Mouse (Mus musculus) large intestine, adult 2 months (tissue): ENCODE data around the gene Lef1. TPM values are rescaled to one million over a fixed set of nuclear protein-coding genes. Genes with fewer than 3 reads are reported as not detected.

Experiments used
- DNase-seq: peaks from one replicate; pipeline ENCODE4 v3.0.0-alpha.2; 2012; ENCODE audit warnings: low read depth, low spot score
- WGBS: fragments of 180-500 bp; shearing (Covaris S2); methylation state at CpG from one replicate; pipeline ENCODE4 v1.1.7; 2018; 5-methylcytosine and 5-hydroxymethylcytosine counted together
- polyA plus RNA-seq: library from polyadenylated mRNA; depleted of rRNA; stranded (reverse); fragments of >200 nt; gene quantifications from 2 replicates; pipeline ENCODE4 v1.2.3, GENCODE M21; 2012

Gene Lef1
- polyA plus RNA-seq, 1 experiment: 1.8 TPM

DNA sequence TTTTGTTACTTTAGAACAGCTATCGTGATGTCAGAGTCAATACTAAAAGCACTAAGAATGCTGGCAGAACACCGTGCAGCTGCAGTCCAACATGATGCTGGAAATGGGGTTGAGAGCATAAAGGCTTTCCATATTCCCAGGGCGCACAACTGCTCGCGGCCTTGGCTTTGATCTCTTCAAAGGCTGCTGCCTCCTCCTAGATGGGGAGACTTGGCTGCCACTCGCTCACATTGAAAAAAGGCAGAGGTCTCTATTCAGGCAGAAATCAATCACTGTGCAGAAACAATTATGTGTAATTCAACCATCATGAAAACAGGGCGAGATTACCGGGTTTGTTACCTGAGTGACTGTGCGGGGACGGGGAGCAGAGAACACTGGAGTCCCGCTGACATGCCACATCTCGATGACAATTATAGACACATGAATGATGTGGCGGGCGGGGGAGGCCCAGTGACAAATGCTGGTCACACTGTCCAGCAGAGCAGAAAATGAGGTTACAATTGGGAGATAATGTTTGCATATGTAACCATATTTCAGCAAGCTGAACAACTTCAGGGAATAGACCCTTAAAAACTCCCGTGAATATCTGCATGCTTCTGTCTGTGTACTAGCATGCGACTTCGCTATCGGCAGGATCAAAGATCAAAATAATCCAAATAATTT, 27.0 kb downstream of the Lef1 start:
- 79% methylated on average over 18 of the region's 18 CpGs for WGBS
- no peak for DNase-seq

DNA sequence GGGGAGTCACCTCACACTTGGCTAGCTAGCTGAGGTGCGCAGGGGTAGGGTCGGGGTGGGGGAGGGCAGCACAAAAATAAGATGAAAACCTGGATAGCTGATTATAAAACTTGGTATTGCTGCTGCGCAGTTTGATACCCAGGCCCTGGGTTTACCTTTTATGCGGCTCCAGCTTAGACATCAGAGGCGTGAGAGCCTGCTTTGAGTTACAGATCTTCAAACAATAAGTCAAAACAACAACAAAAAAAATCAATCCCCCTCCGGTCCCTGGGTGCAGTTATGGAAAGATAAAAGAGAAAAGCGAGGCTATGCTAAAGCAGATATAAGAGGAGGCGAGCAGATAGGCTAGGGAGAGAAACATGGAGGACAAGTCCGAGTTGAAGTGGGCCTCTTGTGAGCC, 28.0 kb downstream of the Lef1 start:
- no peak for DNase-seq
- 86% methylated on average over 9 of the region's 9 CpGs for WGBS

DNA sequence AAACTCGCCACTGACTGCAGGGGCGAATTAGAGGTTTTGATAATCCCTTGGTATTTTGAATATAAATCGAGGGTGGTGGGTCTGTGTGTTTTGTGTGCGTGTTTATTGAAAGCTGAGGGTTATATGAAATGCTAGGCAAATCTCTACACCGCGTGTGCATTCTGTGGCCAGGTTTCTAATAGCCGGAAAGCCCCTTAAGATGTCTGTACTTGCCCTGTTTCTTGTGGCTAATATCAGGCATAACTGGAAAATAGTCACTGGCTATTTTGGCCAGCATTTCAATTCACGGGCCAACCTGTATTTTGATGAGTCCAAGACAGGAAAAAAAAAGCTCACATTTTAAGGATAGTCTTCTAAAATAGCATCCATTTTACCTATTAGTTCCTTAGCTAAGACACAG, 28.5 kb downstream of the Lef1 start:
- 78% methylated on average over 8 of the region's 8 CpGs for WGBS
- DNase-seq: no peak

DNA sequence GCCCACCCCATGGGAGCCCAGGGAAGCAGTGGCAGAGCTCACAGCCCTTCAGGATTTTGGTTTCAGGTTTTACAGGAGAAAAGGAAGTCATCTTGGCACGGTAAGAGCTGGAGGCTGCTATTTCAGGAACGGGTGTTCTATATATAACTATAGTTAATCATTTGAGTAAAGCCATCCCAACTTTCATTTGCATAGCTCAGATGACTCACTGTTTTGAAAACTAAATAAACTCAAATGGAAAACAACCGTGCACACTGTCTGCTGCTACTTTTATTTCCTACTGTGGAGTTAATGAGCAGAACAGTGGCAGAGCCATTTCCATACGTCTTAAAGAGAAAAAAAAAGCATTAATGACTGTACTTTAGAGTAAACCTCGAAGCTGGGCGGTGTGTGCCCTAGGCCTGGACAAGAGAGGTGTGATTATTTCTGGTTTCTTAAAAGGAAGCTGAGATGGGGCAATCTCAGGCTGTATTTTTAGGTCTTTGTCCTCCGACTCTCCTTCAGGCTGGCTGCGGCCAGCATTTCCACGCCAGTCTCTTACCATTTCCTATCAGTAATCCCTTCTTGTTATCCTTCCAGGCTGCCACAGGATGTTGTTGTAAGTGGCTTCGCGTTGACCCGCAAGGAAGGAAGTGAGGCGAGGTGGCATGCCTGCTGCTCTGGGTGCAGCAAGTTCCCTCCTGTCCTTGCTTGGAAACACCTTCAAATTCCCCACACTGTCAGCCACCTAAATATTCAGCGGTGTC, 29.2 kb downstream of the Lef1 start:
- WGBS: 41% methylated on average over 14 of the region's 14 CpGs
- DNase-seq: no peak

DNA sequence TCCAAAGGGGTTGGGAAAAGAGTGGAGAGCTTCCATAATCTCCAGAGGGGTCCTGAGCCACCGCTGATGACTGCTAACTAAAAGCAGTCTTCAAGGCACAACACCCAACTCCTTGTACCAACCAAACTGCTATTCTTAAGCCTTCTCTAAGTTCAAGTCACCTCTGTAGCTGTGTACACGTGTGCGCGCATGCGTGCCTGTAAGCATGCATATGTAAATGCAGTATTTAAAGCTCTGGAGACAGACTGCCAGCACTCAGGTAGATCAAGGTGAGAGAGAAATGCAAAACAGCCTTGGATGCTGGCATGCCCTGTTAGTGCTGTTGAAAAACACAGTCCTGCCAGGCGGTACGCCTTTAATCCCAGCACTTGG, 29.8 kb downstream of the Lef1 start:
- no peak for DNase-seq
- 91% methylated on average over 7 of the region's 7 CpGs for WGBS

DNA sequence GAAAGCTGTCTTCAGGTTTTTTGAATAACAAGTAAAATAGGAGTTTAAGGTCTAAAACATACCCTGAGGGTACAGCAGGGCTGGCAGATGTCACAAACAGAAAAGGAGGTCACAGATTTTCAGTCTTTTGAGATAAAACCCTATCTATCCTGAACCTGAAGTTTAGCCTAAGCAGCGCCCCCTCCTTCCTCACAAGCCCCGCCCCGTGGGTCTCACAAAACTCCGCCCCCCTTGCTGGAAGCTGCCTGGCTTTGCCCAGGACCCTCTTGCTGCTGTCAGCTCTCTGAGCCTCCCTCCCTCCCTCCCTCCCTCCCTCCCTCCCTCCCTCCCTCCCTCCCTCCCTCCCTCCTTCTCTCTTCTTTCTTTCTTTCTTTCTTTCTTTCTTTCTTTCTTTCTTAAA, 31.3 kb downstream of the Lef1 start:
- 38% methylated on average over 4 of the region's 4 CpGs for WGBS
- DNase-seq: no peak

DNA sequence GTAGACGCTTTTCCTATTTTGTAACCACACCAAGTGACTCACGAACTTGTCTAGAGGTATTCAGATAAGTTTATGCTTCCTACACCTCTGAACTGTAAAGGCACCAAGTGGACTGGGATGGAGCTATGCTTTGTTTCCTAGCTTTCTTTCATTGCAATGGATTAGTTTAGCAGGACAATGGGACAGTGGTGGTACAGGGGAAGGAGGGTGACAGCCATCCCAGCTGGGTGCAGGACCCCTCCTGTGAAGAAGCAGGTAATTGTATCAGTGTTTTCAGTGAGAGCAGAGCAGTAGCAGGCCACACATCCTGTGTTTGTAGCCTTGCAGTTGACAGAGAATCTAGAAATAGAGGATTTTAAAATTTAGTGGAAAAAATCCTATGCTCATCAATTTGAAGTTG, 34.0 kb downstream of the Lef1 start:
- DNase-seq: no peak
- WGBS: 78% methylated on average over 2 of the region's 2 CpGs

DNA sequence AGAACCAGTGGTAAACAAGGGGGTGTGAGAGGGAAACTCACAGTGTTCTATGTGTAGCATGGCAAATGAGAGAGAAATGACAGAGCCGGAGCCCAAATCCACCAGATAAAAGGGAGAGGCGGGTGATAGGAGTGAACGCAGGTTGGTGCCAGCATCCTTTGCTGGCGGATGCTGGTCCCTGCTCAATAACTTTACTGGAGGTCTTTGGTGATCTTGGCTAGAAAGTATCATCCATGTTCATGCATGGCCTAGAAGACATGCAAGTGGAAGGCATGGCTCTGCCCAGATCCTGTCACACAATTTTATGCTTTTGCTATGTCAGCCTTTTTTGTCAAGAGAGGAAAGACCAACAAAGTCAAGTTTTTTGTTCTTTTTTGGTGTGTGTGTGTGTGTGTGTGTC, 42.6 kb downstream of the Lef1 start:
- no peak for DNase-seq
- 92% methylated on average over 4 of the region's 4 CpGs for WGBS

DNA sequence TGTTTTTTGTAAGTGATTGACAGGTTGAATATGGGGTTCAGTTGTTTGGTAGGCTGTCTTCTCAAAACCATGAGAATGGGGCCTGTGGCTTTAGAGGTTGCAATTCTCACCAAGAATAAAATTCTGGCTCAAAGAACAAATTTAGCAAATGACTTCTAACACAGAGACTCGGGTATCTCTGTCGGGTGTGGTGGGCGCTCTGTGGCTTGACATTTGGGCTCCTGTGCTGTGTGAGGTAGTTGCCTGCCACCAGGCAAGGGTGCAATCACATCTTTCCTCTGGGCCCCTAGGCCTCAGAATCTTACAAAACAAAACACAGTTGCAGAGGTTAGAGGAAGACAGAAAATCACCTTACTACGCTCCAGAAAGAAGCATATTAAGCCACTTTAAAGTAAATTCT, 43.6 kb downstream of the Lef1 start:
- no peak for DNase-seq
- 75% methylated on average over 4 of the region's 4 CpGs for WGBS

DNA sequence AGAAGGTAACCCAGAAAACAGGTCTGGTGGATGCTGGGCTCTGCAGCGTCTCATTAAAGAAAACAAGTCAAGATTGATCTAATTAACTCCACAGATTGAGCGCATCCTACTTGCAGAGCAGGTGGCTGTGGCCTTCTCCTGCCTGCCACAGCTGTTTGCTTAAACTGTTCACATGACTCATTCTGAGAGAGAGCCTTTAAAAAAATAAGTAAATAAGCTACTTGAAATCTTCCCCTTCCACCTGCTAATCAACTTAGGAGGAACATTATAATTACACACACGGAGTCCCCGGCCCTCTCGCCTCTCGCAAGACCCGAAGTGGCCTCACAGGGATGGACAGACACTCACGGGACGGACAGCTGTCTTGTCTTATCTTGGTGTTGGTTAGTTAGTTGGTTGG, 44.3 kb downstream of the Lef1 start:
- no peak for DNase-seq
- 70% methylated on average over 9 of the region's 9 CpGs for WGBS

DNA sequence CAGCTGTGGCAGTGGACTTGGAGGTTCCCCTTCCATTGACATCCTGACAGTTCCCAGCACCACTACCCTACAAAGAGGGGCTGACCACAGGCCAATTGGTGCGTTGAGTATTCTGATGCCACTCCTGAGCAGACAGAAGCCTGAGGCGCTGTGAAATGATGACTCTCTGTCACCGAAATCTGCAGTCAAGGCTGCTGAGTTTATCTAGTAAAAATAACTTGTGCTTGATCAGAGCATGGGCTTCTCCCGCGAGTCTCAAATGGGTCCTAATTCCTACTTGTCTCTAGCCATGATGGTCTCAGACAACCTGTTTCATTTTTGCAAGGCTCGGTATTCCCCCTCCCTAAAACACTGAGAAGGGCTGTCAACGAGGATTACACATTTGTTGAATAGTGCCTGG, 44.8 kb downstream of the Lef1 start:
- DNase-seq: no peak
- 82% methylated on average over 7 of the region's 7 CpGs for WGBS

DNA sequence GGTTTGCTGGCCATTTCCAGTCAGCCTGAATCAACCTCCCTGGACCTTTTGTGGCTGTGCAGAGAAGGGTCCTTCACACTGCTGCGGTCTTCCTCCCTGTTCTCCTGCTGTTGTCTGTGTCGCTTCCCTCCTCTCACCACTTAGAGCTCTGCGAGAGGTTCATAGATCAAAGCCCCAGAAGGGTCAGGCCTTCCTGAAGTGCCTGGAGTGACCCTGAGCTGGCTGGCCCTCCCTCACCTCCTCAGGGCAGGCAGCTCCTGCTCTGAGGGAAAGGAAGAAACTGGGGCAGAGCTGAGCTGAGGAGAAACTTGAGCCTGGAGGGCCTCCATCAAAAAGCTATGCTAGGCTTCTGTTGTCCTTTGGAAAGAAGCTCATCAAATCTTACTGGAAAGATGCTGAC, 45.4 kb downstream of the Lef1 start:
- 72% methylated on average over 3 of the region's 3 CpGs for WGBS
- no peak for DNase-seq

DNA sequence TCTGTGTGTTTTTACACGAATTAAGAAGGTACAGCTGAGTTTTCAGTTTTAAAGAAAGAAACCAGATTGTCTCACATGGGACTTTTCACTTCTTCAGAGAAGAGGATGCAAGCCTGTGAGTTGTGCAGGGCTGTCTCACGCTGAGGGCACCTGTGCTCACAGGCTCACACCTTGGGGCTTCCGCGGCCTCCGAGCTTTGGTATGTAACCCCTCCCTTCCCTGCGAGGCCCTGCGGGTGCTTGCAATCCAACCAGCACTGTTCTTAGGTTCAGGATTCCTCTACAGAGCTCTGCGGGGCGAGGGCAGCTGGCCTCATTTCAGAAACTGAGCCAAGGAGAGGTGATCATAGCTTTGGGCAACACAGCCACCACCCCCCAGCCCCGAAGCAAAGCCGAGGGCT, 46.1 kb downstream of the Lef1 start:
- no peak for DNase-seq
- WGBS: 38% methylated on average over 11 of the region's 11 CpGs

DNA sequence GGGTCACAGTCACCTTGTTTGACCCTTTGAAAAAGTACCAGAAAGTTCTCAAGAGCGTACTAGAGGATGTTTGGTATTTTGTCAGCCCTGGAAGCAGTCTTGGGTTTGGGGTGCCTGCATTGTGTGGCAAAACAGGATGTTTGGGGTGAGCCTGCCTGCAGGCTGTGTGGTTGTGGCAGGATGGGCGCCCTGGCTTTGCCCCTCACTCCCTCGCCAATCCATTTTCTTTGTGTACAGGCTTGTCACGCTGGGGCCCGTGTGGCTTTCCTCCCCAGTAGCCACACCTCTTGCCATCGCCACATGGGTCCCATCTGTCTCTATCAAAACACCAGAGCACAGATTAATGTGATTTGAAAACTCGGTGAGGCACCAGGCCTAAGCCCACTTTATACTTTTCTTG, 47.2 kb downstream of the Lef1 start:
- 72% methylated on average over 7 of the region's 7 CpGs for WGBS
- DNase-seq: no peak

DNA sequence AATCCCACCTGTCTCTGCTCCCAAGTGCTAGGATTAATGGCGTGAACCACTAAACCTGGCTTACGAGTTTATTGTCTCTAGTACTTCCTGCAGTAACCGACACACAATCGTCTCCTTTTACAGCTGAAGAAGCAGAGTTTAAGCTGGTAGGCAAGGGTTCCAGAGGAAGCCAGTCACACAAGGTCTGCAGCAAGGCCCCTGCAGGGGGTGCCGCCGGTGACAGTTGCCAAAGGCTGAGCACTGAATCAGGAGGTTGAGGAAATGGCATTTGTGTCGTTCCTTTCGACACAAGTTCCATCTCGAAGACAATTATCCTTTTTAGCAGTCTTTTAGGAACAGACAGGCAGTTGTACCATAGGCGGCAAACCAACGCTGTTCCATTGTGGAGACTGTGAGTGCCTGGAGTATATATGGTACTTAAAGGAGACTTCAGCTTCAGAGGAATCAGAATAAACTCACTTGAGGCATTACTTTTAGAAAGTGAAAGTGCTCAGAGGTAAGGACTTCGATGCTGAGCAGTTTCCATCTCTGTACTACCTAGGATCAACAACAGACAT, 49.0 kb downstream of the Lef1 start:
- DNase-seq: no peak
- WGBS: 60% methylated on average over 12 of the region's 12 CpGs

DNA sequence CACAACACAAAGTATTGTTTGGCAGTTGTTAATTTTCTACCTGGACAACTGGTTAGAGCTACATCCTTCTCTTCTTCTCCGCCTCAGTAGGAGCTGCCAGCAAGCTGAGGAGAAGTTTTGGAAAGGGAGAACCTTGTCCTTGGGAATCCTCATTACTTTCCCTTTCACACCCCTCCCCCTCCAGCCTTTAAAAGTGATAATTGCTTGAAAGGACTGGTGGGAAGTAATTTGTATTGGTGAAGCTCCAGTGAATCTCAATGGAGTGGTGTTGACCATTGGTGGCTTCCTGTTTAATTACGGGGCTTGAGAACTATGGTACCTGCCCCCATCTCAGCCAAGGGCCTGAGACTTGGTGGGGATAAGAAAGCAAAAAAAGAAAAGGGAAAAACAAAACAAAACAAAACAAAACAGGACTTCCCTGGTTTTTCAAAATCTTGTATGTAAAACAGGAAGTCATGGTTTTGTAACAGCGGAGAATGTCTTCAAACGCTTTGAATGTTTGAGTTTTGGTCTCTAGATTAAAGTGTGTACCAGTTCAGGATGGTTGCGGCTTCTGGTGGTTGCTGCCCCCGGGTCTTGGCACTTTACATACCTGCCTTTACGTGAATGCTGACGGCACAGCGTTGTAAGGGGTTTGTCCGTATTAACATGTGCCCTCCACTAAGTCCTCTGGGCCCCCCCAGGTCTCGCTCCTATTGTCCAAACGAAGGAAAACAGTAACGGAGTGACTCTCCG, 49.8 kb downstream of the Lef1 start:
- no peak for DNase-seq
- WGBS: 83% methylated on average over 14 of the region's 14 CpGs

DNA sequence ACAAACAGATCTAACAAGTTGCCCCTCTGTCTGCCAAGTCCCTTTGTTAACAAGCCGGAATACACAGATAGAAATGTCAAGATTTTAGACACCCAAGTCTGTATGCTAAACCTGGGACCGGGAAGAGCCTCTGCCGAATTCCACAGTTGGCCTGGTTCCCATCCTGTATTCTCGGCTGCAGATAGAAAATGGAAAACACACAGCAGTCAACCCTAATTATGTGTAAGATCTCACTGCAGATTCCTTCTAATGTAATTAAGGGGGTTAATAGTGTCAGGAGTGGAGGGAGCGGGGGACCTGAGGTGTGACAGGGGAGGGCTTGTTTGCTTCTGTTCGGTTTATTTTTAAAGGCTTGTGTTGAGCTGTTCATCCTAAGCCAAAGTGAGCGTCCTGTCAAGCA, 50.6 kb downstream of the Lef1 start:
- 60% methylated on average over 7 of the region's 7 CpGs for WGBS

DNA sequence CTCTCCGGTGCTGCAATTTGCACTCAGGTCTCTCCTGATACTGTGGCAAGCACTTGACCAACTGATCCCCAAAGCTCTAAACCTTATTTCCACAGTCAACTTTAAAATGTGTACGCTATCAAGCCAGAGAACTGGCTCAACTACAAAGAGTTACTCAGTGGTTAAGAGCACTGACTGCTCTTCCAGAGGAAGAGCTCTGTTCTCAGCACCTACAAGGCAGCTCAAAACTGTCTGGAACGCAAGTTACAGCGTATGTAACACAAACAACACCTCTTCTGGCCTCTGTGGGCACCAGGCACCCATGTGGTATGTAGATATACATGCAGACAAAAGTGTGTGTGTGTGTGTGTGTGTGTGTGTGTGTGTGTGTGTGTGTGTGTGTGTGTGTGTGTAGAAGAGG, 57.5 kb downstream of the Lef1 start:
- 89% methylated on average over 4 of the region's 4 CpGs for WGBS
- DNase-seq: no peak

More for the DNA sequence above, 50.6 kb downstream of the Lef1 start:
- no peak for DNase-seq

DNA sequence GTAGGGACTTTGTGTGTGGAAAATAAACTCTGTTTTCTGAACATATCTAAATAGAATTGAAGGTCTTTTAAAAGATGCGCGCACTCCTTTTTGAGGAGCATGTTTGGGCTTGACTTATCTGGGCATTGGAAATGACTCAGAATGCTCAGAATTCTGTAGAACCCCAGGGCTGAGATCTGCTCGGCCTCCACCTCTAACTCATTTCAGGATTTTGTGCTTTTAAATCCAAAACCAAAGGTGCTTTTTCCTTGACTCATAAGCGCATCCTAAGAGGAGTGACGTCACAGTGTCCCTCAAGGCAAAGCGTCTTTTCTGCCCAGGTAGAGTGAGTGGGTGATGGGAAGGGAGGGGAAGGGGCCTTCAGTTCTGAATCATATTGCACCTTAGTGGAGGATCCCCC, 58.9 kb downstream of the Lef1 start:
- no peak for DNase-seq
- WGBS: 89% methylated on average over 6 of the region's 6 CpGs

DNA sequence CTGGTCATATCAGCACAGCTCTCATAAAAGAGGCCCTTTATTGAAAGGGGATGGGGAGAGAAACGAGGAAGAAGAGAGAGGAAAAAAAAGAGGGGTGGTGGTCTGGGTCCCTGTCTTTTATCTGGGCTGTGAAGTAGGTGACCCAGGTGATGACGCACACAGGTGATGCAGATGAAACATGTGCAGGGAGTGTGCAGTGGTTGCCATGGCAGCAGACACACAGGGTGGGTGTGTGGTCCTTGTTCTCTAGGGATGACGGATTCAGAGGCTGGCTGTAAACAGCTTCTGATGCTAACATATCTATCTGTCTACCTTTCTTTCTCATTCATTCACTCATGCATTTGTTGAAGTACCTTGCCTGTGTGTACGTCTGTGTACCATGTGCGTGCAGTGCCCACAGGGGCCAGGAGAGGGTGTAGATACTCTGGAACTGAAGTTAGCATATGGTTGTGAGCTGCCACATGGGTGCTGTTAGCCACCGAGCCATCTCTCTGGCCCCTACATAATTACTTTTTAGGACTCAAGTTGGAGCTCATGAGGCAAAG, 59.9 kb downstream of the Lef1 start:
- DNase-seq: no peak
- 75% methylated on average over 6 of the region's 6 CpGs for WGBS
